Mouse (Mus musculus) adrenal gland (tissue): ENCODE results near the gene Armc7.
"Not testable (repeated sequence)": the region's sequence is repeated elsewhere in the genome, so short reads cannot be mapped to it uniquely, and the experiment has no call there.

Experiments
- intact Hi-C: fragments of 180-260 bp; cut with DNase I; formaldehyde crosslinking; loops from one replicate; pipeline ENCODE4 v1.15.1; 2025

The Armc7 gene

DNA sequence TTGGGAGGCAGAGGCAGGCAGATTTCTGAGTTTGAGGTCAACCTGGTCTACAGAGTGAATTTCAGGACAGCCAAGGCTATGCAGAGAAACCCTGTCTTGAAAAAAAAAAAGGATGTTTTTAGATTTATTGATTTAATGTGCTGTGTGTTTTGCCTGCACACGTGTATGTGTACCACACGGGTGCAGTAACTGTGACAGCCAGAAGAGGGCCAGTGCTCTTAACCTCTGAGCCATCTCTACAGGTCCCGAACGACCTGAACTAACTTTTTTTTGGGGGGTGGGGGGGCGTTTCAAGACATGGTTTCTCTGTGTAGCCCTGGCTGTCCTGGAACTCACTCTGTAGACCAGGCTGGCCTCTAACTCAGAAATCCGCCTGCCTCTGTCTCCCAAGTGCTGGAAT, 20.6 kb upstream of the Armc7 start:
- intact Hi-C loops = not testable (repeated sequence)

DNA sequence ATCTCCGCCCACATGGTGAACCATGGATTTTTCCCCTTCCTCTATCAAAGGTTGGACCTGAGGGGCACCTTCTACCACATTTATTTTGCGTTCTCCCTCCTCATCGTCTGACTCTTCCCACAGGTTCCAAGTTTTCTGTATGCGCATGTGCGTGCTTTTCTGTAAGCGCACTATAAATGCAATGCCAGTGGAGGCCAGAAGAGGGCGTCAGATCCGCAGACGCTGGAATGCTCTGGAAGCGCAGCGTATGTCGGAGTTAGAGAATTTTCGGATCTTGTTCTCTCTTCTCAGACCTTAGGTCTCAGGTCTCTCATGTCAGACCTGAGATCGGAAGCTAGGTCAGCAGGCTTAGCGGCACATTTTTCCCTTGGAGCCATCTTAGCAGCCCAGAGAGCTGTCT, 19.8 kb upstream of the Armc7 start:
- intact Hi-C loops = no loop called here

GRCm38 (mm10) chr11:115456182-115456581, 19.3 kb upstream of the Armc7 start:
- intact Hi-C loops = no loop called here

GRCm38 (mm10) chr11:115457405-115457804, 18.1 kb upstream of the Armc7 start:
- intact Hi-C loops = no loop called here

GRCm38 (mm10) chr11:115460976-115461375, 14.5 kb upstream of the Armc7 start:
- intact Hi-C loops = no loop called here

DNA sequence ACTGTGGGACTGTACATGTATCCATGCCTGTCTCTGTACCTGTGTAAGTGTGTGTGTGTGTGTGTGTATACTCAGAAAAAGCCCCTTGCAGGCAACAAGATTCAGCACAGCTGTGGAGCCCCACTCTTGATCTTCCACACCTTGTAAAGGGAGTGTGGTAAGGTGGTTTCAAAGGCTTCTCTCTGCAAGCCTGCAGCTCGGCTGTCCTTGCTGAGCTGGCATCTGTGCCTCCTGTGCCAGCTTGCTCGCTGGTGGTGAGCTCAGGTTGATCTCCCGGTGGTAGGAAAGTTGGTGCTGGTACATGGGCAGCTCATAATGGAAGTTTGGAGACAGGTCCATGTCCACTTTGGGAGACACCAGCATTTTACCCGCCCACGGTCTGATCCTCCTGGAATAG, 13.6 kb upstream of the Armc7 start:
- intact Hi-C loops = no loop called here

DNA sequence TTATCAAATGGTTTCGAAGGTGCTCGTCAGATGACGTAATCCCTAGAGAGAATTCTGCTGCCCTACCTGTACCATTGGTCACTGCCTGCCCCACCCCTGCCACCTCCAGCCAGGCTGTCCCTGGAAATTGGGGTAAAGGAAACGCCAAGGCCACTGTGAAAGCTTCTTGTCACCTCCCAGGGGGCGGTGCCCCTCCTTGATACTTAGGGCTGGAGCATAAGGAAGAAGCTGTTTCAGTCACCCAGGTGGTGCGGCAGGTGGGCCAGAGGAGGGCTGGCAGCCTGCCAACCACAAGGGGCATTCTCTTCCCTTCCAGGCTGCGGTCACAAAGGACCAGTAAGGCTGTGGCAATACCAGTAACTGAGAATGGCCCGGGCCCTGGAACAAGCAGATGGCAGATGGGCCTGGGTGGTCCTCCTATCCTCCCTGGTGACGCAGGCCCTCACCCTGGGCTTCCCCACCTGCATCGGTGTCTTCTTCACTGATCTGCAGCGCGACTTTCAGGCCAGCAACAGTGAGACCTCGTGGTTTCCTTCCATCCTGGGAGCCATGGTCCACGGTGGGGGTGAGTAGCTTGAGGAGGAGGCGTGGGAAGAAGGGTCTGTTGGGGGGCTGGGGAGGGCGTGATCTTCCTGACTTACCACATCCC, 13.1 kb upstream of the Armc7 start, which contains the start of gene Slc16a5:
Slc16a5 (plus strand) TSS at position 232 of the 649 bp plus-strand sequence.
- intact Hi-C loops = no loop called here

DNA sequence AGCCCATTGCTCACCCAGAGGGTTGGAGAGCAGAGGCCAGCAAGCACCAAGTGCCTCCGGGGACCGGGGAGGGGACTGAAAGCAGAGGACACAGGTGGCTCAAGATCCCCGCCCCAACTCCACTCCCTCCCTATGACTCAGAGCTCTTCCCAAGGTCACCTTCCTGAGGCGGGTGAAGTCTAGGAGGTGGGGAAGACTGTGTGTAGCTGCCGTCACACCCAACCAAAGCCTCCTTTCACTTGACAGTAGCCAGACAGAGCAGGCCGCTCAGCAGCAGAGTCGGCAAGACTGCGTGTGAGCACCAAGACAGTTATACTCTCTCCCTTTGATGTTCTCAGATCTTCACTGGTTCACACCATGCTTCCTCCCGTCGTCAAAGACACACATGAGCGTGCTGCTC, 12.1 kb upstream of the Armc7 start:
- intact Hi-C loops = no loop called here

DNA sequence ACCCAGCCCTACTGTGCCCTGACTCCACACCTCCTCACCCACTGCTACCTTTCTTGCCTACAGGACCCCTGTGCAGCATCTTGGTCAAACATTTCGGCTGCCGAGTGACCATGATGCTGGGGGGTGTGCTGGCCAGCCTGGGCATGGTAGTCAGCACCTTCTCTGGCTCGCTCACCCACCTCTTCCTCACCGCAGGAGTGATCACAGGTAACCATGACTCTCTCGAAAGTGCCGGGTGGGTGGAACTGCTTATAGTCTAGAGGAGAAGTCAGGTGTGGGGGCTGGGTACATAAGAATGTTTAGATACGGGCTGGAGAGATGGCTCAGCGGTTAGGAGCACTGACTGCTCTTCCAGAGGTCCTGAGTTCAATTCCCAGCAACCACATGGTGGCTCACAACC, 10.6 kb upstream of the Armc7 start:
- intact Hi-C loops = no loop called here

- intact Hi-C loops = no loop called here
Observed at GRCm38 (mm10) chr11:115467217-115467618, 8.2 kb upstream of the Armc7 start.

GRCm38 (mm10) chr11:115472183-115472582, 3.3 kb upstream of the Armc7 start:
- intact Hi-C loops = loop anchor here (2.0 kb wide), 1 partner anchor 43 kb away; no protein-coding TSS in a partner anchor

GRCm38 (mm10) chr11:115473626-115474275, 1.7 kb upstream of the Armc7 start:
- intact Hi-C loops = loop anchor here (1.0 to 2.0 kb wide), 2 partner anchors 45 to 116 kb away; no protein-coding TSS in a partner anchor

DNA sequence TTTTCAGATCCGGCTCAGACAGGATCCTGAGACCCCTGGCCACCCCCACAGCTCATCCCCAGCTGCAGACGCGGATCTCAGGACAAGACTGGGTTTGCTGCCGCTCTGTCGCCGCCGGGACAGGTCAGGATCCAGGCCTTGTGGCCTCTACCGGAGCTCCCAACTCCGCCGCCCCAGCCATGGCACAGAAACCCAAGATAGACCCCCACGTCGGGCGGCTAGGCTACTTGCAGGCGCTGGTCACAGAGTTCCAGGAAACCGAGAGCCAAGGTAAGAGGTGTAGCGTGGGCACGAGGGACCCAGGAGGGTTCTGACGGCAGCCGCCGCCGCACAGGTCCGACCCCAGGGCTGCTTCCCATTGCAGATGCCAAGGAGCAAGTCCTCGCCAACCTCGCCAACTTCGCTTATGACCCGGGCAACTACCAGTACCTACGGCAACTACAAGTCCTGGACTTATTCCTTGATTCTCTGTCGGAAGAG, 331 bp downstream of the Armc7 start:
- intact Hi-C loops = no loop called here

- intact Hi-C loops = not testable (repeated sequence)
Observed at GRCm38 (mm10) chr11:115476630-115477029, 1.2 kb downstream of the Armc7 start.

- intact Hi-C loops = not testable (repeated sequence)
Observed at GRCm38 (mm10) chr11:115477388-115477787, 1.9 kb downstream of the Armc7 start.

GRCm38 (mm10) chr11:115478296-115478938, 3.0 kb downstream of the Armc7 start:
- intact Hi-C loops = no loop called here

DNA sequence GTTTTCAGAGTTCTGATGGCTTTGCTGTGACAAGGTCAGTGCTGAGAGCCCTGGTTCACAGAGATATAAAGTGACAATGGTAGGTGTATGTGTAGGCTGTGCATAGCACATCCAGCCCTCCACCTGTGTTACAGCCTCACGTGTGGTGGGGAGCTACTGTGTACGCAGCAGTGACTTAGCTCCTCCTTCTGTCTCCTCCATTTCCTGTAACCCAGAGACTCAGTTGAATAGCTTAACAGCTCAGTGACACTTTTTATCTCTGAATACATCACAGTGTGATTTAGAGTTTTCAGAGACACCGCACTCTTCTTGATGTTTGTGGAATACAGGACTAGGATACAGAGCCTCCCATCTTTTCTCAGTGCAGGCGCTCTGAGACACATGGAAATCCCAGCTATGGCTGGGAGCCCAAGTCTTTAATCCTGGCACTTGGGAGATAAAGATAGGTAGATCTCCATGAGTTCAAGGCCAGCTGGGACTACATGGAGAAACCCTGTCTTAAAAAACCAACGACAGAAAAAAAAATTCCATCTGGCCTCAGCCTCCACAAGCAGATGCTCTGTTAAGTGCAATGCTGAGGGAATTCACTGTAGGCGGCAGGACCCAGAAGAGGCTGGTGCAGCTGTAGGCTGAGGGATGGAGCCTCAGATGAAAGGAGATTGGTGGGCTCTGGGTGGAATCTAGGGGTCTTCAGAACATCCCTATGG, 6.2 kb downstream of the Armc7 start:
- intact Hi-C loops = loop anchor here (10.0 kb wide), 1 partner anchor 233 kb away; no protein-coding TSS in a partner anchor

DNA sequence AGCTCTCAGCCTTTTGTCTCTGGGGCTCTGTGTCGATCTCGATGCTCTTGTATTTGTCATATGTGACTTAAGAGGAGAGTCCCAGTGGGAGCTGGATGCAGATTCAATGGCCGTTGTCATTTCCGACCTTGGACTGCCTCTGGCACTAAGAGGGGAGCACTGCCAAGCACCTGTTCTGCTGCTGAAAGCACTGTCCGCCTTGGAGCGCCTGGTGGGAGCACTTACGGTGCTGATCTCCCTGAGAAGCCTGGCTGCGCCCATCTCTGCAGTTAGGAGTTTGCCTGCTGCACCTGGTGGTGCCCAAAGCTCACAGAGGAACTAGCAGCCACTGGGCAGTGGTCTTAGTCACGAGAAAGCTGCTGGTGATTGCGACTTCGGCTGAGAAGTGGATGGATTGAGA, 7.8 kb downstream of the Armc7 start:
- intact Hi-C loops = loop anchor here (10.0 kb wide), 1 partner anchor 232 kb away; no protein-coding TSS in a partner anchor

- intact Hi-C loops = loop anchor here (10.0 kb wide), 1 partner anchor 231 kb away; no protein-coding TSS in a partner anchor
Observed at GRCm38 (mm10) chr11:115483726-115484125, 8.3 kb downstream of the Armc7 start.

GRCm38 (mm10) chr11:115485155-115485554, 9.7 kb downstream of the Armc7 start:
- intact Hi-C loops = loop anchor here (10.0 kb wide), 1 partner anchor 230 kb away; no protein-coding TSS in a partner anchor

DNA sequence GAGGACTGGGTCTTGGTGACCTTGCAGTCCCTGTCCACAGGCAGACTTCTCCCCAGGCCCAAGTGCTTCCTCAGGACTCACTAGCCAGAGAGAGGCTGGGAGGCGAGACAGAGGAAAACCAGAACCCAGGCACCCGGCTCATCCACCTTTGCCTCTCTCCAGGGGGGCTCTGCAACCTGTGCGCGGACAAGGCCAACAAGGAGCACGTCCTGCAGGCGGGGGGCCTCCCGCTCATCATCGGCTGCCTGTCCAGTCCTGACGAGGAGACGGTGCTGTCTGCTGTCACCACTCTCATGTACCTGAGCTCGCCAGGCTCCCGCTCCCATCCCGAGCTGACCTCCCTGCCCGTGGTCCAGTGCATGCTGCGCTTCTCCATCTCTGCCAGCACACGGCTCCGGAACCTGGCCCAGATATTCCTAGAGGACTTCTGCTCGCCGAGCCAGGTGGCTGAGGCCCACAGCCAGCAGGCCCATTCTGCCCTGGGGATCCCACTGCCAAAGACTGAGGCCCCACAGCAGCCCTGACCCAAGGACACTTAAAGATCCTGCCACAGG, 13.2 kb downstream of the Armc7 start:
- intact Hi-C loops = loop anchor here (10.0 kb wide), 1 partner anchor 226 kb away; no protein-coding TSS in a partner anchor
